Mouse (Mus musculus) cerebellum, adult 2 months (tissue): Measurements from ENCODE around the gene Gnb5.
A peak's percentile ranks its signal among the peaks of the same experiment; 100 is the strongest.

Source experiments
- CTCF ChIP-seq: fragments of 200-500 bp; IDR thresholded peaks from 2 replicates; pipeline ENCODE4 v1.5.1; 2011; ENCODE audit warnings: low read depth, mild to moderate bottlenecking, control low read depth, low read length, moderate library complexity, borderline replicate concordance; ENCODE audit not compliant: insufficient read depth
- POLR2A ChIP-seq: fragments of 200-500 bp; IDR thresholded peaks from 2 replicates; pipeline ENCODE4 v1.6.1; 2011; ENCODE audit warnings: low read length, control low read depth, borderline replicate concordance; ENCODE audit not compliant: insufficient read depth

GRCm38 (mm10) chr9:75313832-75314516, 7.9 kb downstream of the Gnb5 start:
- no peak for TF ChIP-seq CTCF
- peak; percentile 77 for TF ChIP-seq POLR2A
